Mouse (Mus musculus): ENCODE data around the gene Gm9789. TPM values are rescaled to one million over a fixed set of nuclear protein-coding genes. Genes with fewer than 3 reads are reported as not detected.

Gm9789 gene
- not detected for polyA plus RNA-seq (2015; fragmentation: Illumina TruSeq; extraction: RNeasy Lipid Tissue Mini Kit (QIAGEN cat#74804); ENCODE audit: insufficient read depth, low read depth, low replicate concordance)

GRCm38 (mm10) chr16:89157652-89158051, at the start of gene Gm9789:
Gm9789 (plus strand) TSS chr16:89157952.

DNA sequence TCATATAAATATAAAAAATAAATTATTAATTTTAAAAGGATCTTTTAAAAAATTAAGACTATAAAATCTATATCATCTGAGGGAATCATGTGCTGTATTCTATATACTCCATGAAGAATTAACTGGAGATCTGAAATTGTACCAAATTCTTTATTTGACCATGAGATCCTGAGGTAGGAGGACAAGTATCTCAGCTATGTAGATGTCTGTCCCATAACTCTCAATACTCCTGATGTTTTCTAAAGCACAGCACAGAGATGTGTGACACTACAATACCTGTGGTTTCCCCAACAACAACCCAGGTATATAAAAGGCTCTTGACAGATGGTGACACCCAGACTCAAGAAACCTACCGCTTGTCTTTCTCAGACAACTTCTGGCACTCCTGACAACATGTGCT, 17.2 kb upstream of the Gm9789 start, which contains the start of gene Gm6358:
Gene Gm6358, plus strand, starts transcription at position 301 of the 400 bp plus-strand sequence.

DNA sequence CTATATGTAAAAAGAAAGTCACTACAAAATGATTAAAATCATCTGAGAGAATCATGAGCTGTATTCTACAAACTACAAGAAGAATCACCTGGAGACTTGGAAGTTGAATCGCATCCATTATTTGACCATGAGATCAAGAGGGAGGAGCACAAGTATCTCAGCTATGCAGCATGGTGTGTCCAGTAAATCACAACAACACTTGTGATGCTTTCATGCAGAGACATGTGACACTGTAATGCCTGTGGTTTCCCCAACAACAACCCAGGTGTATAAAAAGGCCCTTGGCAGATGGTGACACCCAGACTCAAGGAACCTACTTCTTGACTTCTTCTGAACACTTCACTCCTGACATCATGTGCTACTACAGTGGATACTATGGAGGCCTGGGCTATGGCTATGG, 7.0 kb upstream of the Gm9789 start, which contains the start of gene Gm10061:
Gene Gm10061, plus strand, starts transcription at position 301 of the 400 bp plus-strand sequence.

DNA sequence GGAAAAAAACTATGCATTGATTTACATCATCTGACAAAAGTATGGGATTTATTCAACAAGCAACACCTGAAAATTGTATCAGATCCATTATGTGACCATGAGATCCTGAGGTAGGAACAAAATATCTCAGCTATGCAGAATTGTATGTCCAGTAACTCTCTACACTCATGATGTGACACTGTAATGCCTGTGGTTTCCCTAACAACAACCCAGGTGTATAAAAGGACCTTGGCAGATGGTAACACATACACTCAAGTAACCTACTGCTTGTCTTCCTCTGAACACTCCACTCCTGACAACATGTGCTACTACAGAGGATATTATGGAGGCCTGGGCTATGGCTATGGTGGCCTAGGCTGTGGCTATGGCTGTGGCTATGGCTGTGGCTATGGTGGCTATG, 11.4 kb downstream of the Gm9789 start, which contains the start of gene Gm7735:
Gene Gm7735, plus strand, starts transcription at position 301 of the 400 bp plus-strand sequence.

GRCm38 (mm10) chr16:89174435-89174834, 16.7 kb downstream of the Gm9789 start, which contains the start of gene 1110057P08Rik:
1110057P08Rik (plus strand) TSS chr16:89174735.

GRCm38 (mm10) chr16:89205561-89205960, 47.8 kb downstream of the Gm9789 start, which contains the start of gene Krtap20-2:
Krtap20-2 (plus strand) TSS chr16:89205861.

Other genes with a start within 250 kb of the Gm9789 start
- not detected for gene Krtap19-9b, start 225.7 kb upstream of the Gm9789 start, polyA plus RNA-seq (2015; fragmentation: Illumina TruSeq; extraction: RNeasy Lipid Tissue Mini Kit (QIAGEN cat#74804); ENCODE audit: insufficient read depth, low read depth, low replicate concordance)
- not detected for gene Krtap16-3, start 195.1 kb upstream of the Gm9789 start, polyA plus RNA-seq (2015; fragmentation: Illumina TruSeq; extraction: RNeasy Lipid Tissue Mini Kit (QIAGEN cat#74804); ENCODE audit: insufficient read depth, low read depth, low replicate concordance)
- not detected for gene Krtap22-2, start 147.2 kb upstream of the Gm9789 start, polyA plus RNA-seq (2015; fragmentation: Illumina TruSeq; extraction: RNeasy Lipid Tissue Mini Kit (QIAGEN cat#74804); ENCODE audit: insufficient read depth, low read depth, low replicate concordance)
- not detected for gene Gm10229, start 142.7 kb upstream of the Gm9789 start, polyA plus RNA-seq (2015; fragmentation: Illumina TruSeq; extraction: RNeasy Lipid Tissue Mini Kit (QIAGEN cat#74804); ENCODE audit: insufficient read depth, low read depth, low replicate concordance)
- not detected for gene Krtap6-1, start 126.3 kb upstream of the Gm9789 start, polyA plus RNA-seq (2015; fragmentation: Illumina TruSeq; extraction: RNeasy Lipid Tissue Mini Kit (QIAGEN cat#74804); ENCODE audit: insufficient read depth, low read depth, low replicate concordance)
- gene Gm10228, start 116.5 kb upstream of the Gm9789 start, polyA plus RNA-seq (2015; fragmentation: Illumina TruSeq; extraction: RNeasy Lipid Tissue Mini Kit (QIAGEN cat#74804); ENCODE audit: insufficient read depth, low read depth, low replicate concordance), result not detected
- not detected for gene Krtap6-5, start 110.1 kb upstream of the Gm9789 start, polyA plus RNA-seq (2015; fragmentation: Illumina TruSeq; extraction: RNeasy Lipid Tissue Mini Kit (QIAGEN cat#74804); ENCODE audit: insufficient read depth, low read depth, low replicate concordance)
- not detected for gene 1110025L11Rik, start 94.0 kb upstream of the Gm9789 start, polyA plus RNA-seq (2015; fragmentation: Illumina TruSeq; extraction: RNeasy Lipid Tissue Mini Kit (QIAGEN cat#74804); ENCODE audit: insufficient read depth, low read depth, low replicate concordance)
- gene Krtap6-3, start 73.9 kb upstream of the Gm9789 start, polyA plus RNA-seq (2015; fragmentation: Illumina TruSeq; extraction: RNeasy Lipid Tissue Mini Kit (QIAGEN cat#74804); ENCODE audit: insufficient read depth, low read depth, low replicate concordance), result not detected
- gene Gm6358, start 17.1 kb upstream of the Gm9789 start, polyA plus RNA-seq (2015; fragmentation: Illumina TruSeq; extraction: RNeasy Lipid Tissue Mini Kit (QIAGEN cat#74804); ENCODE audit: insufficient read depth, low read depth, low replicate concordance), result not detected
- gene Gm10061, start 6.9 kb upstream of the Gm9789 start, polyA plus RNA-seq (2015; fragmentation: Illumina TruSeq; extraction: RNeasy Lipid Tissue Mini Kit (QIAGEN cat#74804); ENCODE audit: insufficient read depth, low read depth, low replicate concordance), result not detected
- gene Gm7735, start 11.5 kb downstream of the Gm9789 start, polyA plus RNA-seq (2015; fragmentation: Illumina TruSeq; extraction: RNeasy Lipid Tissue Mini Kit (QIAGEN cat#74804); ENCODE audit: insufficient read depth, low read depth, low replicate concordance), result not detected
- not detected for gene 1110057P08Rik, start 16.8 kb downstream of the Gm9789 start, polyA plus RNA-seq (2015; fragmentation: Illumina TruSeq; extraction: RNeasy Lipid Tissue Mini Kit (QIAGEN cat#74804); ENCODE audit: insufficient read depth, low read depth, low replicate concordance)
- not detected for gene Krtap20-2, start 47.9 kb downstream of the Gm9789 start, polyA plus RNA-seq (2015; fragmentation: Illumina TruSeq; extraction: RNeasy Lipid Tissue Mini Kit (QIAGEN cat#74804); ENCODE audit: insufficient read depth, low read depth, low replicate concordance)
- gene Krtap21-1, start 245.9 kb downstream of the Gm9789 start, polyA plus RNA-seq (2015; fragmentation: Illumina TruSeq; extraction: RNeasy Lipid Tissue Mini Kit (QIAGEN cat#74804); ENCODE audit: insufficient read depth, low read depth, low replicate concordance), result not detected